Mouse (Mus musculus) neural tube, embryonic 13.5 days (tissue): ENCODE results near the gene Pard6b. TPM values are rescaled to one million over a fixed set of nuclear protein-coding genes. Genes with fewer than 3 reads are reported as not detected.
A peak's percentile ranks its signal among the peaks of the same experiment; 100 is the strongest.
"Not testable (repeated sequence)": the region's sequence is repeated elsewhere in the genome, so short reads cannot be mapped to it uniquely, and the experiment has no call there.

Source experiments
- ATAC-seq: fragments of 200-750 bp; cut with Nextera tagmentation; 2 replicates; pipeline ENCODE4 v1.8.0; 2017; ENCODE audit warnings: low read depth, mild to moderate bottlenecking, moderate TSS enrichment, moderate library complexity
- H3K27ac ChIP-seq: fragments of 300-500 bp; sonication (generic); replicated peaks from 2 replicates; pipeline ENCODE4 v1.5.1; 2015; ENCODE audit warnings: moderate library complexity, mild to moderate bottlenecking, inconsistent platforms
- H3K27me3 ChIP-seq: fragments of 300-500 bp; sonication (generic); 2 replicates; pipeline ENCODE4 v1.6.1; 2015; ENCODE audit warnings: mild to moderate bottlenecking, inconsistent platforms
- H3K36me3 ChIP-seq: fragments of 300-500 bp; sonication (generic); 2 replicates; pipeline ENCODE4 v1.6.1; 2015; ENCODE audit warnings: mild to moderate bottlenecking, inconsistent platforms
- H3K4me1 ChIP-seq: fragments of 300-500 bp; sonication (generic); replicated peaks from 2 replicates; pipeline ENCODE4 v1.6.1; 2015; ENCODE audit warnings: inconsistent platforms
- H3K4me2 ChIP-seq: fragments of 300-500 bp; sonication (generic); 2 replicates; pipeline ENCODE4 v1.6.1; 2015; ENCODE audit warnings: inconsistent platforms, mild to moderate bottlenecking, moderate library complexity
- H3K4me3 ChIP-seq: fragments of 300-500 bp; sonication (generic); 2 replicates; pipeline ENCODE4 v1.5.1; 2015; ENCODE audit warnings: mild to moderate bottlenecking, inconsistent platforms
- H3K9ac ChIP-seq: fragments of 300-500 bp; sonication (generic); 2 replicates; pipeline ENCODE4 v1.6.1; 2015; ENCODE audit warnings: moderate library complexity, mild to moderate bottlenecking, inconsistent platforms
- H3K9me3 ChIP-seq: fragments of 300-500 bp; sonication (generic); 2 replicates; pipeline ENCODE4 v1.6.1; 2016; ENCODE audit warnings: inconsistent platforms
- WGBS: fragments of 180-500 bp; shearing (Covaris S2); methylation state at CpG from one replicate; pipeline ENCODE4 v1.1.7; 2015; 5-methylcytosine and 5-hydroxymethylcytosine counted together
- polyA plus RNA-seq: library from polyadenylated mRNA; unstranded; fragments of >200 nt; fragmentation: Nextera tagmentation; extraction: Ambion mirVana; gene quantifications from 2 replicates; pipeline ENCODE4 v1.2.1, GENCODE M21; 2015

The Pard6b gene
- polyA plus RNA-seq, 1 experiment from 2014 or later, result 7.5 TPM

- H3K27me3 ChIP-seq, result peaks cover 52% of the 10 kb centered on the region
- peak overlapping the region; percentile 66 for H3K9ac ChIP-seq
- H3K4me3 ChIP-seq, result peak overlapping the region; percentile 40
- no peaks in the 10 kb centered on the region for H3K36me3 ChIP-seq
- no peak overlapping the region for H3K27ac ChIP-seq
- H3K4me2 ChIP-seq, result peak overlapping the region; percentile 66
- ATAC-seq, result peak; percentile 23; the same call in 1 of the 2 replicates
- WGBS, result under 1% methylated on average over 55 of the region's 56 CpGs
- peaks cover 19% of the 10 kb centered on the region for H3K4me1 ChIP-seq
- no peaks in the 10 kb centered on the region for H3K9me3 ChIP-seq
Observed at GRCm38 (mm10) chr2:168050000-168050942, 30.5 kb upstream of the Pard6b start.

DNA sequence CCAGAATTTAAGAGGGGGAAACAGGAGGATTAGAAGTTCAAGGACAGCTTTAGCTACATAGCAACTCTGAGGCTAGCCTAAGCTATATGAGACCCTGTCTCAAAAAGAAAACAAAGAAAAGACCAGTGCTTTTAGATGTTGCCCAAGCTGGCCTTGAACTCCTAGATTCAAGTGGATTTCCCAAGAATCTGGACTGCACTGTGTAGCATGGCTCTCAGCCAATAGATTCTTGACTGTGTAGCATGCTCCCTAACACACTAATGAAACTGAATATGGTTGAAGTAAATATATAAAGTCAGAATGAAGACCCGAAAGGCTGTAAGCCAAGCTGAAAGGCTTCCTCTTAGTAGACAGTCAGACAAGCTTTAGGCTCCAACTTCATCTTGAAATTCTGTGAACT lies 28.6 kb upstream of the Pard6b start:
- Histone ChIP-seq H3K27ac (no peak overlapping the region), H3K36me3 (no peaks in the 10 kb centered on the region), H3K4me2 (no peak overlapping the region), H3K4me1 (peaks cover 19% of the 10 kb centered on the region), H3K9ac (no peak overlapping the region), H3K4me3 (no peak overlapping the region), H3K27me3 (peaks cover 52% of the 10 kb centered on the region), H3K9me3 (no peaks in the 10 kb centered on the region)
- WGBS, result 96% methylated on average over 1 of the region's 1 CpGs
- ATAC-seq, result no peak

GRCm38 (mm10) chr2:168052689-168053088 lies 28.1 kb upstream of the Pard6b start:
- ATAC-seq, result no peak
- Histone ChIP-seq H3K4me1 (peaks cover 19% of the 10 kb centered on the region), H3K36me3 (no peaks in the 10 kb centered on the region), H3K27ac (no peak overlapping the region), H3K27me3 (peaks cover 47% of the 10 kb centered on the region), H3K9ac (no peak overlapping the region), H3K4me3 (no peak overlapping the region), H3K4me2 (no peak overlapping the region), H3K9me3 (no peaks in the 10 kb centered on the region)
- 20% methylated on average over 2 of the region's 2 CpGs for WGBS

DNA sequence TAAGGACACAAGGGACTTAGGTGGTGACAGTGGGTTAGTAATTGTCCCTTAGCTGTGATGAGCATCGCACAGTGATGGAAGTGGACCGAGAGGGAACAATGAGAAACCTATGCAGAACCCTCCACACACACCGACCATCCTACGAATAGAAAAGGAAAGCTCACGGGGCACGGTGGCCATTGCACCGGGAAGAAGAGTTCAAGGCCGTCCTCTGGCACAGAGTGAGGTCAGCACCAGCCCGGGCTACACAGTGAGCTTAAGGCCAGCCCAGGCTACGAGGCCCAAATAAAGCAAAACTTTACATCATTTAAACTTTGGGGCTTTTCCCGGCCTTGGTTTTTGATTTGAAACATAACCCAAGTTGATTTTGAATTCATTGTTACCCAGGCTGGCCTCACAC lies 26.7 kb upstream of the Pard6b start:
- no peak overlapping the region for H3K27ac ChIP-seq
- 86% methylated on average over 11 of the region's 11 CpGs for WGBS
- no peak overlapping the region for H3K4me2 ChIP-seq
- no peak for ATAC-seq
- no peak overlapping the region for H3K4me3 ChIP-seq
- H3K4me1 ChIP-seq, result peaks cover 17% of the 10 kb centered on the region
- H3K36me3 ChIP-seq, result no peaks in the 10 kb centered on the region
- H3K9me3 ChIP-seq, result no peaks in the 10 kb centered on the region
- H3K9ac ChIP-seq, result no peak overlapping the region
- H3K27me3 ChIP-seq, result peaks cover 35% of the 10 kb centered on the region

GRCm38 (mm10) chr2:168055910-168056665 lies 24.7 kb upstream of the Pard6b start:
- H3K4me3 ChIP-seq, result no peak overlapping the region
- ATAC-seq, result no peak
- no peaks in the 10 kb centered on the region for H3K4me1 ChIP-seq
- no peak overlapping the region for H3K27ac ChIP-seq
- WGBS, result 43% methylated on average over 14 of the region's 14 CpGs
- H3K9me3 ChIP-seq, result no peaks in the 10 kb centered on the region
- no peak overlapping the region for H3K4me2 ChIP-seq
- H3K27me3 ChIP-seq, result peaks cover 15% of the 10 kb centered on the region
- H3K9ac ChIP-seq, result no peak overlapping the region
- H3K36me3 ChIP-seq, result no peaks in the 10 kb centered on the region

- peaks cover 10% of the 10 kb centered on the region for H3K27me3 ChIP-seq
- ATAC-seq, result no peak
- 52% methylated on average over 8 of the region's 8 CpGs for WGBS
- H3K4me2 ChIP-seq, result no peak overlapping the region
- H3K4me1 ChIP-seq, result no peaks in the 10 kb centered on the region
- H3K9me3 ChIP-seq, result no peaks in the 10 kb centered on the region
- no peak overlapping the region for H3K27ac ChIP-seq
- no peaks in the 10 kb centered on the region for H3K36me3 ChIP-seq
- H3K9ac ChIP-seq, result no peak overlapping the region
- H3K4me3 ChIP-seq, result no peak overlapping the region
Observed at GRCm38 (mm10) chr2:168056666-168056933, 24.2 kb upstream of the Pard6b start.

- 73% methylated on average over 2 of the region's 2 CpGs for WGBS
- not testable (repeated sequence) for H3K27me3 ChIP-seq, H3K27ac ChIP-seq, H3K9ac ChIP-seq, H3K4me3 ChIP-seq, H3K9me3 ChIP-seq, H3K36me3 ChIP-seq, H3K4me1 ChIP-seq, ATAC-seq, H3K4me2 ChIP-seq
Observed at GRCm38 (mm10) chr2:168057876-168058275, 22.9 kb upstream of the Pard6b start.

GRCm38 (mm10) chr2:168058488-168059199 lies 22.2 kb upstream of the Pard6b start:
- no peaks in the 10 kb centered on the region for H3K4me1 ChIP-seq
- H3K36me3 ChIP-seq, result no peaks in the 10 kb centered on the region
- WGBS, result 28% methylated on average over 13 of the region's 13 CpGs
- no peak overlapping the region for H3K27ac ChIP-seq
- ATAC-seq, result no peak
- no peak overlapping the region for H3K4me2 ChIP-seq
- no peaks in the 10 kb centered on the region for H3K9me3 ChIP-seq
- no peak overlapping the region for H3K9ac ChIP-seq
- no peak overlapping the region for H3K4me3 ChIP-seq
- no peaks in the 10 kb centered on the region for H3K27me3 ChIP-seq

DNA sequence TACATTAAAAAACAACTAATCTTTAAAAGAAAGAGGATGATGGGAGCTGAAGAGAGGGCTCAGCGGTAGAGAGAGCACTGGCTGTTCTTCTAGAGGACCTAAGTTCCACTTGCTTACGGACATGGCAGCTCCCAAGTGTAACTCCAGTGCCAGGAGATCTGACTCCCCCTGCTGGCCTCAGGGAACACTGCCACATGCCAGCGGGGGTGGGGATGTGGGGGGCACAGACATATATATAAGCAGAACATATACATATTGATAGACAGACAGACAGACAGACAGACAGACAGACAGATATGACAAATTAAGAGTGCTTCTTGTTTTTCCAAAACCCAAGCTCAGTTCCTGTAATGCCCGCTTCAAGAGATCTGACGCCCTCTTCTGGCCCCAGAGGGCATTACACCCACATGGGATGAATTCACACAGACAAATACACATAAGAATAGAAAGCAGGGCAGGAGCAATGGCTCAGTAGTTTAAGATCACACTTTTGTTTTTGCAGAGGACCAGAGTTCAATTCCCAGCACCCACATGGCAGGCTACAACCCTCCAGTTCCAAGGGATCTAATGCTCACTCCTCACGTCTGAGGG lies 21.5 kb upstream of the Pard6b start:
- H3K4me3 ChIP-seq, result no peak overlapping the region
- no peaks in the 10 kb centered on the region for H3K27me3 ChIP-seq
- no peak for ATAC-seq
- H3K4me1 ChIP-seq, result no peaks in the 10 kb centered on the region
- H3K4me2 ChIP-seq, result no peak overlapping the region
- H3K9ac ChIP-seq, result no peak overlapping the region
- H3K36me3 ChIP-seq, result no peaks in the 10 kb centered on the region
- no peaks in the 10 kb centered on the region for H3K9me3 ChIP-seq
- 78% methylated on average over 6 of the region's 6 CpGs for WGBS
- H3K27ac ChIP-seq, result no peak overlapping the region

DNA sequence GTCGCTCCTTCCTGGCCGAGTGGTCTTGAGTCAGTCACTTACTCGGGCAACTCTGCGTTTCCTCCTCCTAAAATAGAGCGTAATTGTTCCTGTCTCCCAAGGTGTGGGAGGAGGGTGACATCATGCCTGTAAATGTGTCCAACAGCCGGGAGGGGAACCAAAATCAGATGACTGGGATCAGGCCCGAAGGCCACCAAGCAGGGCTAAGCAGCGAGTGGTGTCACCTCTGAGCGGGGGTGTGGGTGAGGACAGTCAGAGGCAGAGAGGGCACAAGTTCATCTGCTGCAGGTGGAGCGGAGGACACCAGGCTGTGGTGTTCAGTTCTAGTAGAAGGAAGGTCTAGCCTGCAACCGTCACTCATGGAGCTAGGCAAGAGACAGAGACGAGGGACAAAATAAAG lies 17.1 kb upstream of the Pard6b start:
- 90% methylated on average over 12 of the region's 12 CpGs for WGBS
- H3K36me3 ChIP-seq, result no peaks in the 10 kb centered on the region
- no peaks in the 10 kb centered on the region for H3K9me3 ChIP-seq

DNA sequence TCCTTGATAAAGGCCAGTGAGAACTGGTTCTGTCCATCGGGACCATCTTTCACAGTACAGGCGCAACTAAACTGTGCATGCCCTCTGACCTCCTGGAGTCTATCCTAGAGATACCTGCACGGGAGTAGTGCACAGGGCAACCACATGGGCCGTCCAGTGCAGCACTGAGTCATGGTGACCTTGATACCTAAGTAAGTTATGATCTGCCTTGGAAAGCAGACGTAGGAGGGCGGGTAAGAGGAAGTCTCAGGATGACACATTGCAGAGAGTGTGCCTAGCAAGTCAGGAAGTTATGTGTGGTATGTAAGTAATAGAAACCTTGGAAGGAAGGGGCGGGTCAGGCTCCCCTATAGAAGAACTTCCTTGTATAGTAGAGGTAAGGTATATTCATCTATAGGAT lies 15.3 kb upstream of the Pard6b start:
- Histone ChIP-seq H3K9me3 (no peaks in the 10 kb centered on the region), H3K4me2 (no peak overlapping the region), H3K4me1 (no peaks in the 10 kb centered on the region), H3K27me3 (no peaks in the 10 kb centered on the region), H3K27ac (no peak overlapping the region), H3K36me3 (no peaks in the 10 kb centered on the region), H3K4me3 (no peak overlapping the region), H3K9ac (no peak overlapping the region)
- WGBS, result 91% methylated on average over 7 of the region's 7 CpGs
- no peak for ATAC-seq

More for the DNA sequence above, 17.1 kb upstream of the Pard6b start:
- H3K4me2 ChIP-seq, result no peak overlapping the region
- H3K27ac ChIP-seq, result no peak overlapping the region
- ATAC-seq, result no peak
- no peaks in the 10 kb centered on the region for H3K4me1 ChIP-seq
- no peak overlapping the region for H3K4me3 ChIP-seq
- H3K9ac ChIP-seq, result no peak overlapping the region
- no peaks in the 10 kb centered on the region for H3K27me3 ChIP-seq

GRCm38 (mm10) chr2:168066783-168067182 lies 14.0 kb upstream of the Pard6b start:
- Histone ChIP-seq H3K27ac (no peak overlapping the region), H3K9me3 (no peaks in the 10 kb centered on the region), H3K4me3 (no peak overlapping the region), H3K9ac (no peak overlapping the region), H3K4me1 (no peaks in the 10 kb centered on the region), H3K36me3 (no peaks in the 10 kb centered on the region), H3K27me3 (no peaks in the 10 kb centered on the region), H3K4me2 (no peak overlapping the region)
- 67% methylated on average over 8 of the region's 8 CpGs for WGBS
- no peak for ATAC-seq
